Mouse (Mus musculus) forebrain, embryonic 14.5 days (tissue): Measurements from ENCODE around the gene Sap25. TPM values are rescaled to one million over a fixed set of nuclear protein-coding genes. Genes with fewer than 3 reads are reported as not detected.

Experiments used
- ATAC-seq: fragments of 200-750 bp; cut with Nextera tagmentation; 2 replicates; pipeline ENCODE4 v1.8.0; 2017; ENCODE audit warnings: mild to moderate bottlenecking, moderate library complexity
- DNase-seq: peaks from one replicate; pipeline ENCODE4 v3.0.0-alpha.2; 2015; ENCODE audit warnings: low spot score
- H3K27ac ChIP-seq: fragments of 300-500 bp; sonication (generic); 2 replicates; pipeline ENCODE4 v1.5.1; 2014; ENCODE audit warnings: low read depth, mild to moderate bottlenecking, control low read depth, low read length, moderate library complexity
- H3K27me3 ChIP-seq: fragments of 300-500 bp; sonication (generic); replicated peaks from 2 replicates; pipeline ENCODE4 v1.6.1; 2014; ENCODE audit warnings: low read length, control low read depth, mixed read lengths; ENCODE audit not compliant: control insufficient read depth, insufficient read depth
- H3K36me3 ChIP-seq: fragments of 300-500 bp; sonication (generic); 2 replicates; pipeline ENCODE4 v1.6.1; 2014; ENCODE audit warnings: low read length, control low read depth; ENCODE audit not compliant: control insufficient read depth, insufficient read depth
- H3K4me1 ChIP-seq: fragments of 300-500 bp; sonication (generic); 2 replicates; pipeline ENCODE4 v1.6.1; 2014; ENCODE audit warnings: antibody characterized with exemption, low read length, control low read depth; ENCODE audit not compliant: control insufficient read depth, insufficient read depth
- H3K4me2 ChIP-seq: fragments of 300-500 bp; sonication (generic); 2 replicates; pipeline ENCODE4 v1.6.1; 2014; ENCODE audit warnings: mild to moderate bottlenecking, control low read depth, low read length
- H3K4me3 ChIP-seq: fragments of 300-500 bp; sonication (generic); 2 replicates; pipeline ENCODE4 v1.5.1; 2014; ENCODE audit warnings: low read depth, low read length, control low read depth
- H3K9ac ChIP-seq: fragments of 300-500 bp; sonication (generic); 2 replicates; pipeline ENCODE4 v1.6.1; 2014; ENCODE audit warnings: mild to moderate bottlenecking, low read length, control low read depth, moderate library complexity
- H3K9me3 ChIP-seq: fragments of 300-500 bp; sonication (generic); replicated peaks from 2 replicates; pipeline ENCODE4 v1.6.1; 2016; ENCODE audit warnings: low read length, control low read depth, mixed read lengths; ENCODE audit not compliant: control insufficient read depth
- WGBS: fragments of 180-500 bp; shearing (Covaris S2); extraction: QIAGEN DNeasy Blood & Tissue Kit; methylation state at CpG from one replicate; pipeline ENCODE4 v1.1.7; 2014; 5-methylcytosine and 5-hydroxymethylcytosine counted together
- polyA plus RNA-seq: library from polyadenylated mRNA; unstranded; fragments of >200 nt; fragmentation: Nextera tagmentation; extraction: Ambion mirVana; gene quantifications from 2 replicates; pipeline ENCODE4 v1.2.1, GENCODE M21; 2014

Gene Sap25
- polyA plus RNA-seq, 1 experiment from 2014 or later: 1.5 TPM

- Histone ChIP-seq H3K27ac (no peak overlapping the region), H3K27me3 (no peaks in the 10 kb centered on the region), H3K4me1 (peaks cover 21% of the 10 kb centered on the region), H3K4me2 (peak overlapping the region; percentile 74), H3K4me3 (peak overlapping the region; percentile 93; the same call in 1 of the 2 replicates), H3K36me3 (peaks cover 25% of the 10 kb centered on the region), H3K9ac (peak overlapping the region; percentile 87; the same call in 1 of the 2 replicates), H3K9me3 (no peaks in the 10 kb centered on the region)
- ATAC-seq (no peak), DNase-seq (no peak)
- WGBS: 70% methylated on average over 3 of the region's 3 CpGs
Observed at GRCm38 (mm10) chr5:137630602-137631001, 10.5 kb upstream of the Sap25 start.

GRCm38 (mm10) chr5:137631171-137631570 lies 10.0 kb upstream of the Sap25 start:
- ATAC-seq: no peak
- H3K4me3 ChIP-seq: 0 out of 2 replicates have a peak overlapping the region, but pooled peaks have one; percentile 93
- H3K4me1 ChIP-seq: peaks cover 21% of the 10 kb centered on the region
- no peak for DNase-seq
- no peaks in the 10 kb centered on the region for H3K9me3 ChIP-seq
- peak overlapping the region; percentile 21 for H3K9ac ChIP-seq
- peak overlapping the region; percentile 74; the same call in 1 of the 2 replicates for H3K4me2 ChIP-seq
- no peaks in the 10 kb centered on the region for H3K27me3 ChIP-seq
- 80% methylated on average over 9 of the region's 9 CpGs for WGBS
- peak overlapping the region; percentile 21; the same call in 1 of the 2 replicates for H3K27ac ChIP-seq
- peaks cover 31% of the 10 kb centered on the region for H3K36me3 ChIP-seq

GRCm38 (mm10) chr5:137631591-137631990 lies 9.5 kb upstream of the Sap25 start:
- H3K36me3 ChIP-seq: peaks cover 35% of the 10 kb centered on the region
- H3K4me3 ChIP-seq: no peak overlapping the region
- no peaks in the 10 kb centered on the region for H3K27me3 ChIP-seq
- ATAC-seq (no peak), DNase-seq (no peak)
- H3K4me2 ChIP-seq: no peak overlapping the region
- peak overlapping the region; percentile 21 for H3K9ac ChIP-seq
- H3K9me3 ChIP-seq: no peaks in the 10 kb centered on the region
- H3K4me1 ChIP-seq: peaks cover 21% of the 10 kb centered on the region
- 88% methylated on average over 4 of the region's 4 CpGs for WGBS
- no peak overlapping the region for H3K27ac ChIP-seq

- H3K27me3 ChIP-seq: no peaks in the 10 kb centered on the region
- peaks cover 54% of the 10 kb centered on the region for H3K36me3 ChIP-seq
Observed at GRCm38 (mm10) chr5:137633397-137634084, 7.6 kb upstream of the Sap25 start.

GRCm38 (mm10) chr5:137639472-137639871 lies 1.7 kb upstream of the Sap25 start:
- H3K9me3 ChIP-seq: no peaks in the 10 kb centered on the region
- ATAC-seq: no peak
- no peak overlapping the region for H3K4me3 ChIP-seq
- H3K4me1 ChIP-seq: no peaks in the 10 kb centered on the region
- 88% methylated on average over 7 of the region's 7 CpGs for WGBS
- no peak overlapping the region for H3K27ac ChIP-seq
- no peak overlapping the region for H3K4me2 ChIP-seq
- no peak overlapping the region for H3K9ac ChIP-seq
- H3K27me3 ChIP-seq: peaks cover 8% of the 10 kb centered on the region; the same call in 1 of the 2 replicates
- H3K36me3 ChIP-seq: peaks cover 75% of the 10 kb centered on the region
- DNase-seq: no peak

More at GRCm38 (mm10) chr5:137633397-137634084, 7.6 kb upstream of the Sap25 start:
- Histone ChIP-seq H3K4me2 (no peak overlapping the region), H3K27ac (no peak overlapping the region), H3K4me3 (no peak overlapping the region), H3K4me1 (peaks cover 17% of the 10 kb centered on the region), H3K9ac (peak overlapping the region; percentile 8; the same call in 1 of the 2 replicates), H3K9me3 (no peaks in the 10 kb centered on the region)
- ATAC-seq (no peak), DNase-seq (no peak)
- 84% methylated on average over 12 of the region's 12 CpGs for WGBS

- Histone ChIP-seq H3K27me3 (peaks cover 27% of the 10 kb centered on the region), H3K9me3 (no peaks in the 10 kb centered on the region), H3K36me3 (peaks cover 46% of the 10 kb centered on the region), H3K9ac (no peak overlapping the region), H3K27ac (no peak overlapping the region), H3K4me1 (no peaks in the 10 kb centered on the region), H3K4me3 (no peak overlapping the region), H3K4me2 (no peak overlapping the region)
- DNase-seq (no peak), ATAC-seq (no peak)
- WGBS: 48% methylated on average over 4 of the region's 4 CpGs
Observed at GRCm38 (mm10) chr5:137642886-137643285, 1.8 kb downstream of the Sap25 start.

- Histone ChIP-seq H3K4me3 (no peak overlapping the region), H3K36me3 (peaks cover 30% of the 10 kb centered on the region), H3K9me3 (no peaks in the 10 kb centered on the region), H3K9ac (no peak overlapping the region), H3K27me3 (peaks cover 27% of the 10 kb centered on the region), H3K4me1 (no peaks in the 10 kb centered on the region), H3K4me2 (no peak overlapping the region), H3K27ac (no peak overlapping the region)
- DNase-seq (no peak), ATAC-seq (no peak)
- WGBS: 25% methylated on average over 19 of the region's 19 CpGs
Observed at GRCm38 (mm10) chr5:137644484-137644883, 3.4 kb downstream of the Sap25 start.

- Histone ChIP-seq H3K4me2 (peak overlapping the region; percentile 41), H3K9me3 (no peaks in the 10 kb centered on the region), H3K4me3 (peak overlapping the region; percentile 18), H3K9ac (0 out of 2 replicates have a peak overlapping the region, but pooled peaks have one; percentile 25), H3K36me3 (peaks cover 23% of the 10 kb centered on the region), H3K27ac (no peak overlapping the region), H3K27me3 (peaks cover 27% of the 10 kb centered on the region), H3K4me1 (no peaks in the 10 kb centered on the region; the same call in 1 of the 2 replicates)
- ATAC-seq (no peak), DNase-seq (peak; percentile 35)
- WGBS: 2% methylated on average over 44 of the region's 44 CpGs
Observed at GRCm38 (mm10) chr5:137645091-137645651, 4.0 kb downstream of the Sap25 start.

GRCm38 (mm10) chr5:137645652-137646091 lies 4.5 kb downstream of the Sap25 start, which contains the start of gene Irs3:
Gene Irs3, minus strand, starts transcription at chr5:137645714.
- Histone ChIP-seq H3K9me3 (no peaks in the 10 kb centered on the region), H3K36me3 (peaks cover 18% of the 10 kb centered on the region), H3K9ac (0 out of 2 replicates have a peak within 1 kb of the TSS, but pooled peaks have one; percentile 25), H3K27me3 (peaks cover 27% of the 10 kb centered on the region), H3K4me2 (peak within 1 kb of the TSS; percentile 41), H3K4me1 (no peaks in the 10 kb centered on the region; the same call in 1 of the 2 replicates), H3K4me3 (peak within 1 kb of the TSS; percentile 18), H3K27ac (no peak within 1 kb of the TSS)
- WGBS: 13% methylated on average over 11 of the region's 11 CpGs
- ATAC-seq (no peak), DNase-seq (no peak)
